Mouse (Mus musculus) kidney, embryonic 16.5 days (tissue): ENCODE results near the gene Elmo2. TPM values are rescaled to one million over a fixed set of nuclear protein-coding genes. Genes with fewer than 3 reads are reported as not detected.

Source experiments
- ATAC-seq: fragments of 200-750 bp; cut with Nextera tagmentation; 2 replicates; pipeline ENCODE4 v1.8.0; 2017; ENCODE audit warnings: moderate TSS enrichment; ENCODE audit not compliant: low FRiP score, low TSS enrichment
- H3K27ac ChIP-seq: fragments of 300-500 bp; sonication (generic); 2 replicates; pipeline ENCODE4 v1.5.1; 2014; ENCODE audit warnings: low read length
- H3K27me3 ChIP-seq: fragments of 300-500 bp; sonication (generic); 2 replicates; pipeline ENCODE4 v1.6.1; 2014; ENCODE audit warnings: low read length, control low read depth, mixed read lengths; ENCODE audit not compliant: insufficient read depth
- H3K36me3 ChIP-seq: fragments of 300-500 bp; sonication (generic); 2 replicates; pipeline ENCODE4 v1.6.1; 2014; ENCODE audit warnings: low read length, control low read depth, mixed read lengths; ENCODE audit not compliant: insufficient read depth
- H3K4me1 ChIP-seq: fragments of 300-500 bp; sonication (generic); 2 replicates; pipeline ENCODE4 v1.6.1; 2014; ENCODE audit warnings: low read length, control low read depth, mixed read lengths; ENCODE audit not compliant: insufficient read depth
- H3K4me2 ChIP-seq: fragments of 300-500 bp; sonication (generic); replicated peaks from 2 replicates; pipeline ENCODE4 v1.6.1; 2014; ENCODE audit warnings: low read depth, low read length
- H3K4me3 ChIP-seq: fragments of 300-500 bp; sonication (generic); 2 replicates; pipeline ENCODE4 v1.5.1; 2014; ENCODE audit warnings: mild to moderate bottlenecking, low read length
- H3K9ac ChIP-seq: fragments of 300-500 bp; sonication (generic); replicated peaks from 2 replicates; pipeline ENCODE4 v1.6.1; 2014; ENCODE audit warnings: low read length
- H3K9me3 ChIP-seq: fragments of 300-500 bp; sonication (generic); 2 replicates; pipeline ENCODE4 v1.6.1; 2016; ENCODE audit warnings: low read length, control low read depth
- WGBS: fragments of 180-500 bp; shearing (Covaris S2); extraction: QIAGEN DNeasy Blood & Tissue Kit; methylation state at CpG from one replicate; pipeline ENCODE4 v1.1.7; 2014; 5-methylcytosine and 5-hydroxymethylcytosine counted together
- polyA plus RNA-seq: library from polyadenylated mRNA; unstranded; fragments of >200 nt; fragmentation: Nextera tagmentation; extraction: Ambion mirVana; gene quantifications from 2 replicates; pipeline ENCODE4 v1.2.1, GENCODE M21; 2015

Gene Elmo2
- polyA plus RNA-seq, 1 experiment from 2014 or later = 88.4 TPM

DNA sequence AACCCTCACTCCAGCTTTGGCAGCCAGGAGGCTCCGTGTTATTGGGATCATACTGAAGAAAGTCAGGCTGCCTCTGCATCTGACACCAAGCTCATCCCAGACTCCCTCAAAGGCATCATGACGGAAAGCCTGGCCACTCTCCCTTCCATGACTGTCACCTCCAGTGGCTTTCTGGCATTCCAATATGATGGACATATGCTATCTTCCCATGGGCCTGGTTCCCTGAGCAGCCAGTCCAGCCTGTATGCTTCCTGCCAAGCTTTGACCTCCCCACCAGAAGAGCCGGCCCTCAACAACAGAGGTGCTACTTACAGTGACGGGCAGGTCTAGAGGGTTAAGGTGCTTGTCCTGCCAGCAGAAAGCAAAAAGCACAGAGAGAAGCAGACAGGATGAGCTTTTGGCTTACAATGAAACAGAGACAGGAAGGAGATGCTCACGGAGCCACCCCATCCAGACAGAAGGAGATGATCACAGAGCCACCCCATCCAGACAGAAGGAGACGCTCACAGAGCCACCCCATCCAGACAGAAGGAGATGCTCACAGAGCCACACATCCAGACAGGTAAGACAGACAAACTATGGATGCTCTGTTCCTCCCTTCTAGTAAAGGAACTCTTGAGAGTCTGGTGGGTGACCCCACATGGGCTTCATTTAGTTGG is 22.8 kb downstream of the Elmo2 start:
- Histone ChIP-seq H3K36me3 (peaks cover 34% of the 10 kb centered on the region), H3K27ac (no peak overlapping the region), H3K9ac (no peak overlapping the region), H3K27me3 (no peaks in the 10 kb centered on the region), H3K4me2 (no peak overlapping the region), H3K4me3 (no peak overlapping the region), H3K9me3 (no peaks in the 10 kb centered on the region), H3K4me1 (peaks cover 3% of the 10 kb centered on the region; the same call in 1 of the 2 replicates)
- ATAC-seq = no peak
- 95% methylated on average over 6 of the region's 6 CpGs for WGBS

DNA sequence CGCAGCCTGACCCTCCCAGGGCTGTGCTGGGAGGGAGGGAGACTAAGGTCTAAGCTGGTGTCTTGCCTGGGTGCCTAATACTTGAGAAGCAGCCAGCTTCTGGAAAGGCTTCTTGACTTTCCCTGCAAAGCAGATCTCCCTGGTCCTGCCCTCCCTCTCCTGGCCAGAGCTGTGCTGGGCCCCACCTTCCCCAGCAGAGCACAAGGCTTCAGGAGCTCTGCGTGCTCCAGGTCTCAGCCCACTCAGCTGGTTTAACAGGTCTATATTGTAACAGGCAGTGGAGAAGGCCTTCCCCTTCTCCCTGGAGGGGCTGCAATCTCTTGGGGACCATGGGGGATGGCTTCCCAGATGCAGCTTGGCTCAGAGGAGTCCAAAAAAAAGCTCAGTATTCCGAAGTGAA is 24.9 kb downstream of the Elmo2 start:
- H3K4me1 ChIP-seq = peaks cover 3% of the 10 kb centered on the region; the same call in 1 of the 2 replicates
- no peak overlapping the region for H3K27ac ChIP-seq
- H3K27me3 ChIP-seq = no peaks in the 10 kb centered on the region
- no peak overlapping the region for H3K4me2 ChIP-seq
- H3K36me3 ChIP-seq = peaks cover 48% of the 10 kb centered on the region
- no peaks in the 10 kb centered on the region for H3K9me3 ChIP-seq
- WGBS = 74% methylated on average over 3 of the region's 3 CpGs
- H3K9ac ChIP-seq = no peak overlapping the region
- no peak overlapping the region for H3K4me3 ChIP-seq
- ATAC-seq = peak; percentile 50; the same call in 1 of the 2 replicates

DNA sequence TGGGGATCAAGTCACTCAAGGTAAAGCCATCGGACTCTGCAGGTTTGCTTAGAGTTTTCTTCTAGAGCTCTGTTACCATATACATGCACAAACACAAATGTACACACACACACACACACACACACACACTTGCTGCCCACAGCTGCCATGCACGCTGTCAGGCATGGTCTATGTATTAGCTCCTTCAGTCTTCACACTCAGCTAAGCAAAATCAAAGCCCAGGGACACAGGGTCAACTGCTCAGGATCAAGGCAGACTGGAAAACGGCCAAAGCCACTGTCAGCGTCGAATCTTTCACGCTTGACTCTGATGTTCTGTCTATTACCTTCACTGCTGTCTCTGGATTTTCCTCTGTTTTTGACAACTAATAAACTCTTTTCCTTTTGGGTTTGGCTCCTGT is 25.4 kb downstream of the Elmo2 start:
- Histone ChIP-seq H3K4me1 (peaks cover 3% of the 10 kb centered on the region; the same call in 1 of the 2 replicates), H3K9ac (no peak overlapping the region), H3K27ac (no peak overlapping the region), H3K4me2 (no peak overlapping the region), H3K9me3 (no peaks in the 10 kb centered on the region), H3K4me3 (no peak overlapping the region), H3K36me3 (peaks cover 53% of the 10 kb centered on the region), H3K27me3 (no peaks in the 10 kb centered on the region)
- WGBS = 62% methylated on average over 6 of the region's 6 CpGs
- no peak for ATAC-seq

DNA sequence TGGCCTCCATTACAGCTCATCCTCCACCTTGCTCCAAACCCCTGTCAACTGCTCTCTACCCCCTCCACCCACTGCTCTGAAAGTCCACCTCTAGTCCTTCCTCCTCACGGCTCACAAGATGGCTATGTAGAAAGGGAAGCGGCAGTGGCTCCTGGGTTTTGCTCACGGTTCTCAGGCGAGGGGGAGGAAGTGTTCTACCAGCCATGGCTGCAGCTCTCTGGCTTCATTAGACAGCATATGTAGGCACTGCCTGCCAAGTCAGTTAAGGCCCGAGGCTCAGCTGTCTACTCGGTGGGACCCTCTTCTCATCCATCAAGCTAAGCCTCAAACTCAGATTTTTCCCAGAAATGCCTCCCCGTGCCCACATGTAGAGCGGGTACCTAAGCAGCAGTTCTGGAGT is 25.9 kb downstream of the Elmo2 start:
- no peak overlapping the region for H3K9ac ChIP-seq
- H3K36me3 ChIP-seq = peaks cover 57% of the 10 kb centered on the region
- H3K27ac ChIP-seq = no peak overlapping the region
- H3K4me1 ChIP-seq = peaks cover 3% of the 10 kb centered on the region; the same call in 1 of the 2 replicates
- no peak overlapping the region for H3K4me3 ChIP-seq
- H3K4me2 ChIP-seq = no peak overlapping the region
- ATAC-seq = no peak
- no peaks in the 10 kb centered on the region for H3K27me3 ChIP-seq
- H3K9me3 ChIP-seq = no peaks in the 10 kb centered on the region
- 76% methylated on average over 8 of the region's 8 CpGs for WGBS

DNA sequence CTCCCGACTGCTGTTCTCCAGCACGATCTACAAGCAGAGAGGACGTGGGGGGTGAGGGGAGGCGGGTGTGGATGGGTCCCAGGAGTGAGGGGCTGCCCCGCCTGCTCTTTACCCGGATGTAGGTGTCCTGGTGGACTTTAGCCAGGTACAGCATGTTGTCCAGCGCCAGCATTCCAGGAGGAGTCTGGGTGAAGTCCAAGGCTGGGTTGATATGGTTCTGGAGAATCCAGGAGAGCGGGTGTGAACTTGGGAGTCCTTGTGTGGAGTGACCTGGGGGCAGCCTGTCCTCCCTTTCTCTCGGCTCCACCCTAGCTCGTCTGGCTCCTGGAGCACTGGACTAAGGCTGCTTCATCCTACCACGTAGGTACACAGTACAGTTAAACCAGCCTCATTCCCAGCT is 28.9 kb downstream of the Elmo2 start:
- Histone ChIP-seq H3K9me3 (no peaks in the 10 kb centered on the region), H3K36me3 (peaks cover 59% of the 10 kb centered on the region), H3K9ac (no peak overlapping the region), H3K27ac (no peak overlapping the region), H3K4me2 (no peak overlapping the region), H3K27me3 (no peaks in the 10 kb centered on the region), H3K4me1 (no peaks in the 10 kb centered on the region), H3K4me3 (no peak overlapping the region)
- no peak for ATAC-seq
- 88% methylated on average over 11 of the region's 11 CpGs for WGBS

DNA sequence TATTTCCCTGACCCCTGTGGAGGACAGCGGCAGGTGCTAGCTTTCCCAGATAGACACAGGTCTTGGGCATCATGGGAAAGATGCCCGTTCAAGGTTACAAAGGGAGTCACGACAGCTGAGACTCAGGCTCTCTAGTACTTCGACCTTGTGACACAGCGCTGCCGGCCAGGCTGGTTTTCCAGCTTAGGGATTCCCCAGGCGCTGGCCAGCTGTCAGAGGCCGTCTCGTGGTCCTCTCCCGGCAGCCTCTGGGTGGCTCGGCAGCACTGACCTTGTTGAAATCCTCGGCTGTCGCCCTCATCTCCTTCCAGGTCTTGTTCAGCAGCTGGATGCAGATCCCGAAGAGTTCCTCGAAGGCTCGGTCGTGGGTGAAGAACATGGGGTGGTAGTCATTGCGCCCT is 29.7 kb downstream of the Elmo2 start:
- no peak overlapping the region for H3K4me2 ChIP-seq
- no peak overlapping the region for H3K27ac ChIP-seq
- no peak overlapping the region for H3K4me3 ChIP-seq
- 87% methylated on average over 18 of the region's 18 CpGs for WGBS
- no peaks in the 10 kb centered on the region for H3K9me3 ChIP-seq
- no peaks in the 10 kb centered on the region for H3K27me3 ChIP-seq
- no peaks in the 10 kb centered on the region for H3K4me1 ChIP-seq
- no peak for ATAC-seq
- H3K9ac ChIP-seq = no peak overlapping the region
- H3K36me3 ChIP-seq = peaks cover 61% of the 10 kb centered on the region

DNA sequence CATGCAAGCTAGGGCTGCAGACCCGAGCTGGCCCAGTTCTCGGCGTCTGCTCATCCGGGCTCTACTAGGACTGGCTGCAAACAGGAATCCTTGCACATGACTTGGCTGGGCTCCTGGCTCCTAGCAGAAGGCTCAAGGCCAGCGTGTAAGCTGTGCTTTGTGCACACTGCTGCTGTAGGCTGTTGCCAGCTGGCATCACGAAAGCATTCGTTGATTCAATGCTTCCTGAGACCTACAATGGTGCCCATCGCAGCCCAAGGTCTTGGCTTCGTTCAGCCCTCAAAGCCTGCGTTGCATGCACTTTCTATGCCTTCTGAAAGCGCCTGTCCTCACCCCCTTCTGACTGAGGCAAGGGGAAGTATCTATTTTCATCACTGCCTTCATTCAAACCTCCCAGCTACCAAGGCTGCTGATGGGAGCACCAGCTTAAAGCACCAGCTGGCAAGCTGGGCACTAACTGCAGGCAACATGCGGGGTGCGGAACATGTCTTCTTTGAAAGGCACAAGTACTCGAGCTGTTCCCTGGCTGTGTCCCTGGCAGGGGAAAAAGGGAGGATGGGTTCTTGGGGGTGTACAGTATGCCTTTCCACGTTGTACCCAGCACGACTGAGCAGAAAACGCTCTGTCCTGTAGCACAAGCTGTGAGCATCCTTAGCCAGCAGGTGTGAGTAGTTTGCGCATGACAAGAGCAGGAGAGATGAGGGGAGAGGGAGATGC is 37.8 kb downstream of the Elmo2 start:
- Histone ChIP-seq H3K9me3 (no peaks in the 10 kb centered on the region), H3K27ac (peak overlapping the region; percentile 36; the same call in 1 of the 2 replicates), H3K27me3 (no peaks in the 10 kb centered on the region), H3K4me1 (peaks cover 22% of the 10 kb centered on the region), H3K36me3 (peaks cover 30% of the 10 kb centered on the region), H3K4me2 (peak overlapping the region; percentile 92), H3K9ac (peak overlapping the region; percentile 80), H3K4me3 (peak overlapping the region; percentile 84)
- 65% methylated on average over 18 of the region's 18 CpGs for WGBS
- ATAC-seq = peak; percentile 33; the same call in 1 of the 2 replicates

DNA sequence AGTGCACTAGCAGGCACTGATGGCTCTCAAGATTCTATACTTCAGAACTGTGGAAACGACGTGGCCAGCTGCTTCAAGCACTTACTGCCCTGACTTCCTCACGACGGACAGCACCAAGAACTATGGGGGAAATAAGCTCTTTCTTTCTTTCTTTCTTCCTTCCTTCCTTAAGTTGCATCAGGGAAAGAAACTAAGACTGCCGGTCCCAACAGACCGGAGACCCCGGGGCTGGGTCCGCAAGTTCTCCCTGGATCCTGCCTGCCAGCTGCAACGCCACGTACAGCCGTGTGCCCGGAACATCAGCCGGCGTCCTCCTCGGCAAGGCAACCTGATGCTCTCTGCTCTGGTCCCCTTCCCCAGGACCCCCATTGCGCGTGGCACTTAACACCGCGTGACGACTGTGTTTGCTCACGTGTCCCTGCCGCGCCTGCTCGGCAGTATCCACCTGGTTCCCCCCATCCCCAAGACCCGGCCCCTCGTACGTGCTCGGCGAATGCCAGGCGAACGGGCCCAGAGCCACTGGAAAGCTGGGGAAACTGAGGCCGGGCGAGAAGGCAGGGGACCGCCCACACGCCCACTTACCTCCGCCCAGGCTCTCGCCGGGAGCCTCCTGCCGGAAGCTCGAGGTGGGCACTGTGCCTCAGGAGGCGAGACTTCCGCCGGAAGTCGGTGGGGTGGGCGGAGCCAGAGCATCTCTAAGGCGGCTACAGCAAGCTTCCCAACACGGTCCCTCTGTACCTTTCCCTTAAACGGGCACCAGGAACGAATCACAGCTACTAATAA is 38.9 kb downstream of the Elmo2 start, which contains the start of gene Slc35c2:
Slc35c2 (minus strand) TSS at position 668 of the 783 bp plus-strand sequence.
- H3K27me3 ChIP-seq = no peaks in the 10 kb centered on the region
- WGBS = 0% methylated on average over 49 of the region's 49 CpGs
- H3K4me3 ChIP-seq = peak within 1 kb of the TSS; percentile 84

DNA sequence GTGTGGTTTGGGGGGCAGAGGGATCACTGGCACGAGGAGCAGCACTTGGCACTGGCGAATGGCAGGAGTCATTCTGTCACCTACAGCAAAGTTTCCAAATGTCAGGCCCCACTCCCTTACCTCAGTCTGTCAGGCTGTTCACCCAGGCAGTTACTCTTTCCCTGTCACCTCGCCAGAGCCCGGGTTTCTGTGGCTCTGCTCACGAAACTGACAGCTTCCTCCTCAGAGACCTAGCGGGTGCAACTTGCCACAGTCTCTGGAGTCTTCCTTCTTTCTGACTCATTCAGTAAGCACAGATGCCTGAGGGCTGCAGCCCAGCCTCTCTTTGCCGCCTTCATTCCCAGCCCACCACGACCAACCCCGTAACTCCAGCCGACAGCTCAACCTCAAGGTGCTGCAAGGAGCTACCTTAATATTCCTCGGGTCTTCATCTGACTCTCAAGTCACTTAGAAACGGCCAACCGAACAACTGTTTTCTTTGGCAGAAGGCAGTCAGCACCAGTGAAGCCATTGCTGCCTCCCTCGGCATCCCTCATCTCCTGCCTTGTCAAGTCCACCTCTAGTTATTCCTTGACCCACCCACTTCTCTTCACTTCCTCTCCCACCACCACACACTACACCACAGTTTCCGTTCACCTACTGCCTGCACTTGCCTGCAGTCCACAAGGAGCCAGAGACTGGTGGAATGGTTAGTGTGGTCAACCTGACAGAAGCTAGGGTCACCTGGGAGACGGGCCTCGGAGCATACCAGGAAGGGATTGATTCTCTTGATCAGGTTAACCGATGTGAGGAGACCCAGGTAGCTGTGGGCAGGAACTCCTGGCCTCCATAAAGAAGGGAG is 39.7 kb downstream of the Elmo2 start:
- peaks cover 22% of the 10 kb centered on the region for H3K4me1 ChIP-seq
- H3K4me2 ChIP-seq = peak overlapping the region; percentile 92
- H3K27me3 ChIP-seq = no peaks in the 10 kb centered on the region
- H3K27ac ChIP-seq = no peak overlapping the region
- peak overlapping the region; percentile 80 for H3K9ac ChIP-seq
- WGBS = 51% methylated on average over 18 of the region's 18 CpGs
- no peak for ATAC-seq
- peak overlapping the region; percentile 84 for H3K4me3 ChIP-seq
- no peaks in the 10 kb centered on the region for H3K9me3 ChIP-seq
- peaks cover 17% of the 10 kb centered on the region for H3K36me3 ChIP-seq

More for the DNA sequence above, 38.9 kb downstream of the Elmo2 start, which contains the start of gene Slc35c2:
- Histone ChIP-seq H3K9ac (peak within 1 kb of the TSS; percentile 80), H3K36me3 (peaks cover 25% of the 10 kb centered on the region), H3K4me1 (peaks cover 22% of the 10 kb centered on the region), H3K4me2 (peak within 1 kb of the TSS; percentile 92), H3K9me3 (no peaks in the 10 kb centered on the region), H3K27ac (peak within 1 kb of the TSS; percentile 36; the same call in 1 of the 2 replicates)
- peak; percentile 90 for ATAC-seq
